15 mouse cellular contexts compared by ENCODE assay signal in genomic region chr3:50933090-50933443, GRCm38 (mm10).
DNase-seq lines count a peak whose midpoint lies in the region; ATAC-seq and TF ChIP-seq lines count a peak whose summit lies in the region.
"Had no signal": no experiment of that assay in that cellular context is flagged by ENCODE, and none has a peak within 500 bp of the region (broad histone marks: within the 10 kb centered on the region; RNA-seq: fewer than 3 reads in every experiment).

No protein-coding gene starts in this region.

- H3K79me2 ChIP-seq in myocyte (ENCODE audit: control insufficient read depth, insufficient read depth) = no peaks in the 10 kb centered on the region

- no peak overlapping the region for H3ac ChIP-seq in myocyte (ENCODE audit: control insufficient read depth, insufficient read length)

- WGBS in hindbrain, embryonic 15.5 days = 56% methylated on average over 3 of the region's 3 CpGs
- 68% methylated on average over 3 of the region's 3 CpGs for WGBS in hindbrain, embryonic 12.5 days
- 47% methylated on average over 3 of the region's 3 CpGs for WGBS in forebrain, postnatal 0 days

- TF ChIP-seq POLR2A in myocyte (IDR thresholded peaks at IDR 0.05; ENCODE audit: insufficient read length, low read depth) = no peak

- H3K27me3 ChIP-seq in hindbrain, embryonic 15.5 days = no peaks in the 10 kb centered on the region
- H3K27me3 ChIP-seq in hindbrain, embryonic 12.5 days = no peaks in the 10 kb centered on the region
- H3K27me3 ChIP-seq in forebrain, postnatal 0 days (ENCODE audit: insufficient read depth, low read length) = no peaks in the 10 kb centered on the region
- H3K27me3 ChIP-seq in myocyte (ENCODE audit: control insufficient read depth, insufficient read depth, insufficient read length) = no peaks in the 10 kb centered on the region

- TF ChIP-seq CTCF in forebrain, postnatal 0 days (IDR thresholded peaks at IDR 0.05; ENCODE audit: low read depth) = no peak

- no peak overlapping the region for H3K9ac ChIP-seq in hindbrain, embryonic 15.5 days
- no peak overlapping the region for H3K9ac ChIP-seq in hindbrain, embryonic 12.5 days
- no peak overlapping the region for H3K9ac ChIP-seq in forebrain, postnatal 0 days

- no peak overlapping the region for H3K4me3 ChIP-seq in hindbrain, embryonic 15.5 days
- no peak overlapping the region for H3K4me3 ChIP-seq in hindbrain, embryonic 12.5 days
- no peak overlapping the region for H3K4me3 ChIP-seq in forebrain, postnatal 0 days (ENCODE audit: low read depth, low read length)
- no peak overlapping the region for H3K4me3 ChIP-seq in myocyte
- H3K4me3 ChIP-seq: heart, embryonic 10.5 days had no signal

- no peak for DNase-seq in cerebellum, postnatal 4 days (ENCODE audit: low spot score in 2 of 2)
- DNase-seq in forebrain, postnatal 0 days = no peak
- DNase-seq in frontal cortex, postnatal 10 days (ENCODE audit: low spot score in 2 of 2) = no peak
- no peak for DNase-seq in gastrocnemius, adult 18-20 months (ENCODE audit: low spot score)
- DNase-seq: kidney, adult 11 months; liver; lung, postnatal 10 days; right cerebral cortex, postnatal 25 days; thymus, postnatal 14 days had no signal

- peak; percentile 43; the same call in 1 of the 2 replicates for ATAC-seq in cerebellum, adult (ENCODE audit: insufficient number of reproducible peaks, low FRiP score, low TSS enrichment)
- 0 out of 2 replicates have a peak, but pooled peaks have one; percentile 45 for ATAC-seq in hindbrain, embryonic 15.5 days (ENCODE audit: low FRiP score, low read depth)
- ATAC-seq in hindbrain, embryonic 12.5 days (ENCODE audit: low FRiP score) = no peak
- ATAC-seq in forebrain, postnatal 0 days = no peak

- H3K36me3 ChIP-seq in hindbrain, embryonic 15.5 days = no peaks in the 10 kb centered on the region
- H3K36me3 ChIP-seq in hindbrain, embryonic 12.5 days = no peaks in the 10 kb centered on the region
- no peaks in the 10 kb centered on the region for H3K36me3 ChIP-seq in forebrain, postnatal 0 days (ENCODE audit: insufficient read depth)
- no peaks in the 10 kb centered on the region for H3K36me3 ChIP-seq in myocyte (ENCODE audit: control insufficient read depth, insufficient read depth)
- H3K36me3 ChIP-seq: heart, embryonic 10.5 days had no signal

- no peak overlapping the region for H3K27ac ChIP-seq in hindbrain, embryonic 15.5 days (replicated peaks)
- no peak overlapping the region for H3K27ac ChIP-seq in hindbrain, embryonic 12.5 days
- peak overlapping the region; percentile 24; the same call in 1 of the 2 replicates for H3K27ac ChIP-seq in forebrain, postnatal 0 days (ENCODE audit: low read depth, low read length)
- H3K27ac ChIP-seq: heart, embryonic 10.5 days; kidney, postnatal 0 days had no signal

- H3K4me1 ChIP-seq in hindbrain, embryonic 15.5 days (replicated peaks) = peaks cover 16% of the 10 kb centered on the region
- H3K4me1 ChIP-seq in hindbrain, embryonic 12.5 days = no peaks in the 10 kb centered on the region; the same call in 1 of the 2 replicates
- peaks cover 5% of the 10 kb centered on the region; the same call in 1 of the 2 replicates for H3K4me1 ChIP-seq in forebrain, postnatal 0 days (ENCODE audit: insufficient read depth)
- H3K4me1 ChIP-seq: heart, embryonic 10.5 days had no signal

- no peaks in the 10 kb centered on the region for H3K9me3 ChIP-seq in hindbrain, embryonic 15.5 days
- no peaks in the 10 kb centered on the region for H3K9me3 ChIP-seq in hindbrain, embryonic 12.5 days (replicated peaks)
- no peaks in the 10 kb centered on the region for H3K9me3 ChIP-seq in forebrain, postnatal 0 days (ENCODE audit: low read length)
- H3K9me3 ChIP-seq: heart, embryonic 10.5 days had no signal

- no peak overlapping the region for H3K4me2 ChIP-seq in hindbrain, embryonic 15.5 days
- H3K4me2 ChIP-seq in hindbrain, embryonic 12.5 days (replicated peaks) = no peak overlapping the region
- no peak overlapping the region for H3K4me2 ChIP-seq in forebrain, postnatal 0 days (ENCODE audit: low read depth)
- peak overlapping the region; percentile 5 for H3K4me2 ChIP-seq in myocyte (ENCODE audit: low read depth)

TF ChIP-seq in myocyte, 11 proteins besides CTCF, POLR2A, EP300 and RAD21:
- TF ChIP-seq POLR2AphosphoS2 (IDR thresholded peaks at IDR 0.05; ENCODE audit: insufficient read length, low read depth) (no peak), TCF12 (IDR thresholded peaks at IDR 0.05; ENCODE audit: insufficient read depth, poor library complexity, severe bottlenecking) (no peak), USF1 (IDR thresholded peaks at IDR 0.05; ENCODE audit: low read depth) (no peak), TCF3 (IDR thresholded peaks at IDR 0.05; ENCODE audit: insufficient read length, low read depth) (no peak), E2F4 (IDR thresholded peaks at IDR 0.05; ENCODE audit: insufficient read depth) (no peak), CEBPB (IDR thresholded peaks at IDR 0.05; ENCODE audit: insufficient read depth, poor library complexity, severe bottlenecking) (no peak), SRF (IDR thresholded peaks at IDR 0.05; ENCODE audit: control insufficient read depth, insufficient read length, low read depth) (no peak), MAX (IDR thresholded peaks at IDR 0.05; ENCODE audit: low read depth) (no peak), REST (IDR thresholded peaks at IDR 0.05; ENCODE audit: insufficient read depth, insufficient read length) (no peak), MYOG (IDR thresholded peaks at IDR 0.05; ENCODE audit: control insufficient read depth in 1 of 3, insufficient read depth in 1 of 3, insufficient read length in 2 of 3, low read depth in 2 of 3) (no peak), MYOD1 (IDR thresholded peaks at IDR 0.05; ENCODE audit: control insufficient read depth in 1 of 3, insufficient read length in 2 of 3, low read depth in 2 of 3) (no peak)
TF ChIP-seq in myocyte: peak in this region for 0.

Comparison
In these comparisons a context has a peak if more than half of its experiments do, and no peak if none do; other contexts are left out.
1. ATAC-seq: peak in cerebellum, adult (single experiment) and hindbrain, embryonic 15.5 days (single experiment); none in hindbrain, embryonic 12.5 days (single experiment) and forebrain, postnatal 0 days (single experiment).